Mouse (Mus musculus): ENCODE measurements around the gene Map2k6. TPM values are rescaled to one million over a fixed set of nuclear protein-coding genes. Genes with fewer than 3 reads are reported as not detected.

Gene Map2k6
- polyA plus RNA-seq, 1 experiment: 11.0 TPM

- no peaks in the 10 kb centered on the region for H3K4me1 ChIP-seq (ENCODE audit: control insufficient read depth, insufficient read depth, low read length)
- no peak overlapping the region for H3K4me3 ChIP-seq (ENCODE audit: insufficient read depth, low read length)
- TF ChIP-seq POLR2A (IDR thresholded peaks at IDR 0.05; ENCODE audit: extremely low read depth, insufficient read depth, low read length): no peak
- H3K27ac ChIP-seq (ENCODE audit: insufficient read depth, low read length): no peak overlapping the region
Observed at GRCm38 (mm10) chr11:110487796-110488195, 88.9 kb downstream of the Map2k6 start.

GRCm38 (mm10) chr11:110488301-110488700 is 89.4 kb downstream of the Map2k6 start:
- Histone ChIP-seq H3K4me1 (ENCODE audit: control insufficient read depth, insufficient read depth, low read length) (no peaks in the 10 kb centered on the region), H3K27ac (ENCODE audit: insufficient read depth, low read length) (no peak overlapping the region), H3K4me3 (ENCODE audit: insufficient read depth, low read length) (no peak overlapping the region)
- no peak for TF ChIP-seq CTCF (IDR thresholded peaks at IDR 0.05; ENCODE audit: extremely low read depth, insufficient read depth, low read length)
- TF ChIP-seq POLR2A (IDR thresholded peaks at IDR 0.05; ENCODE audit: extremely low read depth, insufficient read depth, low read length): no peak

- Histone ChIP-seq H3K4me1 (ENCODE audit: control insufficient read depth, insufficient read depth, low read length) (peaks cover 1% of the 10 kb centered on the region; the same call in 1 of the 2 replicates), H3K27ac (ENCODE audit: insufficient read depth, low read length) (no peak overlapping the region), H3K4me3 (ENCODE audit: insufficient read depth, low read length) (no peak overlapping the region)
- no peak for TF ChIP-seq POLR2A (IDR thresholded peaks at IDR 0.05; ENCODE audit: extremely low read depth, insufficient read depth, low read length)
Observed at GRCm38 (mm10) chr11:110495323-110496060, 96.6 kb downstream of the Map2k6 start.

- peaks cover 1% of the 10 kb centered on the region; the same call in 1 of the 2 replicates for H3K4me1 ChIP-seq (ENCODE audit: control insufficient read depth, insufficient read depth, low read length)
- TF ChIP-seq CTCF (IDR thresholded peaks at IDR 0.05; ENCODE audit: extremely low read depth, insufficient read depth, low read length) (peak; percentile 63), POLR2A (IDR thresholded peaks at IDR 0.05; ENCODE audit: extremely low read depth, insufficient read depth, low read length) (no peak)
- no peak overlapping the region for H3K4me3 ChIP-seq (ENCODE audit: insufficient read depth, low read length)
- H3K27ac ChIP-seq (ENCODE audit: insufficient read depth, low read length): no peak overlapping the region
Observed at GRCm38 (mm10) chr11:110496061-110496446, 97.1 kb downstream of the Map2k6 start.

- TF ChIP-seq POLR2A (IDR thresholded peaks at IDR 0.05; ENCODE audit: extremely low read depth, insufficient read depth, low read length): no peak
- TF ChIP-seq CTCF (IDR thresholded peaks at IDR 0.05; ENCODE audit: extremely low read depth, insufficient read depth, low read length): no peak
- Histone ChIP-seq H3K4me1 (ENCODE audit: control insufficient read depth, insufficient read depth, low read length) (peaks cover 1% of the 10 kb centered on the region; the same call in 1 of the 2 replicates), H3K4me3 (ENCODE audit: insufficient read depth, low read length) (no peak overlapping the region), H3K27ac (ENCODE audit: insufficient read depth, low read length) (no peak overlapping the region)
Observed at GRCm38 (mm10) chr11:110497743-110498142, 98.8 kb downstream of the Map2k6 start.

- peak; percentile 69 for TF ChIP-seq CTCF (IDR thresholded peaks at IDR 0.05; ENCODE audit: extremely low read depth, insufficient read depth, low read length)
- TF ChIP-seq POLR2A (IDR thresholded peaks at IDR 0.05; ENCODE audit: extremely low read depth, insufficient read depth, low read length): no peak
- Histone ChIP-seq H3K4me3 (ENCODE audit: insufficient read depth, low read length) (no peak overlapping the region), H3K4me1 (ENCODE audit: control insufficient read depth, insufficient read depth, low read length) (peaks cover 1% of the 10 kb centered on the region; the same call in 1 of the 2 replicates), H3K27ac (ENCODE audit: insufficient read depth, low read length) (no peak overlapping the region)
Observed at GRCm38 (mm10) chr11:110498651-110499213, 99.8 kb downstream of the Map2k6 start.

GRCm38 (mm10) chr11:110502937-110503670 is 104.2 kb downstream of the Map2k6 start:
- Histone ChIP-seq H3K27ac (ENCODE audit: insufficient read depth, low read length) (no peak overlapping the region), H3K4me3 (ENCODE audit: insufficient read depth, low read length) (no peak overlapping the region), H3K4me1 (ENCODE audit: control insufficient read depth, insufficient read depth, low read length) (no peaks in the 10 kb centered on the region)
- TF ChIP-seq CTCF (IDR thresholded peaks at IDR 0.05; ENCODE audit: extremely low read depth, insufficient read depth, low read length) (no peak), POLR2A (IDR thresholded peaks at IDR 0.05; ENCODE audit: extremely low read depth, insufficient read depth, low read length) (no peak)

GRCm38 (mm10) chr11:110511466-110511865 is 112.5 kb downstream of the Map2k6 start:
- TF ChIP-seq POLR2A (IDR thresholded peaks at IDR 0.05; ENCODE audit: extremely low read depth, insufficient read depth, low read length) (no peak), CTCF (IDR thresholded peaks at IDR 0.05; ENCODE audit: extremely low read depth, insufficient read depth, low read length) (no peak)
- 0 out of 2 replicates have a peak, but pooled peaks cover 1% of the 10 kb centered on the region for H3K4me1 ChIP-seq (ENCODE audit: control insufficient read depth, insufficient read depth, low read length)
- H3K27ac ChIP-seq (ENCODE audit: insufficient read depth, low read length): no peak overlapping the region
- no peak overlapping the region for H3K4me3 ChIP-seq (ENCODE audit: insufficient read depth, low read length)

- H3K27ac ChIP-seq (ENCODE audit: insufficient read depth, low read length): no peak overlapping the region
- no peak for TF ChIP-seq POLR2A (IDR thresholded peaks at IDR 0.05; ENCODE audit: extremely low read depth, insufficient read depth, low read length)
- no peak for TF ChIP-seq CTCF (IDR thresholded peaks at IDR 0.05; ENCODE audit: extremely low read depth, insufficient read depth, low read length)
- no peaks in the 10 kb centered on the region for H3K4me1 ChIP-seq (ENCODE audit: control insufficient read depth, insufficient read depth, low read length)
- H3K4me3 ChIP-seq (ENCODE audit: insufficient read depth, low read length): no peak overlapping the region
Observed at GRCm38 (mm10) chr11:110518648-110519047, 119.7 kb downstream of the Map2k6 start.
